10 mouse cellular contexts compared by ENCODE assay signal in the genomic region with DNA sequence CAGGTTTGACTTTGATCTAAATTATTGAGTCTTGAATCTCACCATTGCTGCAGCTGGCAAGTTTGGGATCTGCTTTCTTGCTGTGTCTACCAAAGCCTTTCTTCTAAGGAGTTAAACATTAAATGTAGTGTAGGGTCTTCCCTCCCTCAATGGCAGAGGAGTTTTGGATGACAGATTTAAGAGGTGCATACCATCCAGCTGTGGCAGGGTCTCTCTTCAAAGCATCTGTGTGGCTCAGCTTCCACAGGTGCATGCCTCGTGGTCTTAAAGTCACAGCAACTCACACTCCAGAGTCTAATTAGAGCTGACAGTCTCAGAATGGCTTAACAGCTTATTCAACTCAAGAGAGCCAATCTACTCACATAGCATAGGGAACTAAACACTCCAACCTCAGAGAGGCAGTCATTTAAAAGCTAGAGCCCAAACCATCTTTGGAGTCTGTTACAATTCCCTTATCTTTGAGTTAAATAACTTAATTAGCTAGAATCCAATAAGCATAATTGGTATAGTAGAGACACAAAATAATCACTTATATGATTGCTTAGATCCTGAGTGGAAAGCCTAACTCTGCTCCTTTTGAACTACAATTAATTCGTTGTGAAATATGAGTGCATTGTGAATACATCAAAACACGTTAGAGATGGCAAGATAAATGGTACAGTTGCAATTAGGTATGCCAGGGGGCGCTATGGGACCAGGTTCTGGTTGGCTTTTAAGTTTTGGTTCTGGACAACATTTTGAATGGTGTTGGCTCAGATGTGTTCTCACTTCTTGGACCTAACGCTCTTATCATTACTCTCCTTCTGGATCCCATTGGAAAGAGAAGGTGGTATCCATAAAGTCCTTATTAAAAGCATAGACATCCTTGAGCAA. TPM values are rescaled to one million over a fixed set of nuclear protein-coding genes. Genes with fewer than 3 reads are reported as not detected.
A peak's percentile ranks its signal among the peaks of the same experiment; 100 is the strongest.
DNase-seq lines count a peak whose midpoint lies in the region; ATAC-seq and TF ChIP-seq lines count a peak whose summit lies in the region.
"Had no signal": no experiment of that assay in that cellular context is flagged by ENCODE, and none has a peak within 500 bp of the region (broad histone marks: within the 10 kb centered on the region; RNA-seq: fewer than 3 reads in every experiment).

No protein-coding gene starts in this region.

- ATAC-seq in G1E (ENCODE audit: extremely low read depth, insufficient number of reproducible peaks, low FRiP score, poor library complexity, severe bottlenecking): no peak
- no peak for ATAC-seq in lung, postnatal 0 days
- no peak for ATAC-seq in forebrain, embryonic 15.5 days (replicated peaks)

- intact Hi-C loops in heart, postnatal 14 days (cut with DNase I): loop anchor here (5.0 kb wide), 1 partner anchor 252 kb away; no protein-coding TSS in a partner anchor

- H3K27me3 ChIP-seq in G1E (ENCODE audit: insufficient read depth, low read length): peaks cover 16% of the 10 kb centered on the region
- no peaks in the 10 kb centered on the region for H3K27me3 ChIP-seq in lung, postnatal 0 days (replicated peaks; ENCODE audit: insufficient read depth, low read length)
- H3K27me3 ChIP-seq in thymus, adult 2 months (ENCODE audit: control insufficient read depth, insufficient read depth, low read length): no peaks in the 10 kb centered on the region
- H3K27me3 ChIP-seq in forebrain, embryonic 15.5 days: no peaks in the 10 kb centered on the region
- H3K27me3 ChIP-seq: embryonic facial prominence, embryonic 15.5 days; limb, embryonic 15.5 days had no signal

- peak; percentile 79 for TF ChIP-seq CTCF in layer of hippocampus, adult 2 months (conservative IDR thresholded peaks at IDR 0.05)
- TF ChIP-seq CTCF in G1E (IDR thresholded peaks at IDR 0.05; ENCODE audit: low read depth, low read length): peak; percentile 33; the same call in 1 of the 2 replicates
- TF ChIP-seq CTCF in lung, postnatal 0 days (IDR thresholded peaks at IDR 0.05): peak; percentile 81
- TF ChIP-seq CTCF in thymus, adult 2 months (IDR thresholded peaks at IDR 0.05; ENCODE audit: borderline replicate concordance, control insufficient read depth, extremely low read depth, insufficient read depth, low read length, poor library complexity): no peak

- no peak for TF ChIP-seq POLR2A in thymus, adult 2 months (IDR thresholded peaks at IDR 0.05; ENCODE audit: control insufficient read depth, extremely low read depth, insufficient read depth, low read length, poor library complexity)

- no peak overlapping the region for H3K9ac ChIP-seq in lung, postnatal 0 days (replicated peaks; ENCODE audit: low read depth)
- no peak overlapping the region for H3K9ac ChIP-seq in forebrain, embryonic 15.5 days (replicated peaks)
- H3K9ac ChIP-seq: embryonic facial prominence, embryonic 15.5 days; limb, embryonic 15.5 days had no signal

- no peaks in the 10 kb centered on the region for H3K9me3 ChIP-seq in G1E (replicated peaks)
- H3K9me3 ChIP-seq in lung, postnatal 0 days (ENCODE audit: low read length): no peaks in the 10 kb centered on the region
- no peaks in the 10 kb centered on the region for H3K9me3 ChIP-seq in forebrain, embryonic 15.5 days
- H3K9me3 ChIP-seq: embryonic facial prominence, embryonic 15.5 days; limb, embryonic 15.5 days had no signal

- H3K4me3 ChIP-seq in layer of hippocampus, adult 2 months: no peak overlapping the region
- no peak overlapping the region for H3K4me3 ChIP-seq in G1E (ENCODE audit: low read depth, low read length)
- no peak overlapping the region for H3K4me3 ChIP-seq in lung, postnatal 0 days (ENCODE audit: low read depth, low read length)
- no peak overlapping the region for H3K4me3 ChIP-seq in thymus, adult 2 months (ENCODE audit: control insufficient read depth, insufficient read depth, low read length)
- no peak overlapping the region for H3K4me3 ChIP-seq in forebrain, embryonic 15.5 days
- H3K4me3 ChIP-seq: embryonic facial prominence, embryonic 15.5 days; limb, embryonic 15.5 days had no signal

- H3K4me2 ChIP-seq in lung, postnatal 0 days (replicated peaks; ENCODE audit: low read depth, low read length): no peak overlapping the region
- no peak overlapping the region for H3K4me2 ChIP-seq in forebrain, embryonic 15.5 days (replicated peaks)
- H3K4me2 ChIP-seq: embryonic facial prominence, embryonic 15.5 days; limb, embryonic 15.5 days had no signal

- no peaks in the 10 kb centered on the region for H3K36me3 ChIP-seq in G1E (replicated peaks)
- no peaks in the 10 kb centered on the region for H3K36me3 ChIP-seq in lung, postnatal 0 days (ENCODE audit: insufficient read depth, low read length)
- H3K36me3 ChIP-seq in thymus, adult 2 months (ENCODE audit: control insufficient read depth, insufficient read depth, low read length): no peaks in the 10 kb centered on the region
- H3K36me3 ChIP-seq in forebrain, embryonic 15.5 days: no peaks in the 10 kb centered on the region
- H3K36me3 ChIP-seq: embryonic facial prominence, embryonic 15.5 days; limb, embryonic 15.5 days had no signal

- no peak overlapping the region for H3K27ac ChIP-seq in layer of hippocampus, adult 2 months
- no peak overlapping the region for H3K27ac ChIP-seq in lung, postnatal 0 days (ENCODE audit: low read length)
- H3K27ac ChIP-seq in thymus, adult 2 months (ENCODE audit: control insufficient read depth, insufficient read depth, low read length): no peak overlapping the region
- no peak overlapping the region for H3K27ac ChIP-seq in forebrain, embryonic 15.5 days (replicated peaks)
- H3K27ac ChIP-seq: embryonic facial prominence, embryonic 15.5 days; limb, embryonic 15.5 days had no signal

- 38% methylated on average over 5 of the region's 5 CpGs for WGBS in lung, postnatal 0 days
- WGBS in thymus, adult 2 months: 15% methylated on average over 5 of the region's 5 CpGs
- 43% methylated on average over 5 of the region's 5 CpGs for WGBS in forebrain, embryonic 15.5 days

- TF ChIP-seq EP300 in lung, postnatal 0 days (IDR thresholded peaks at IDR 0.05): no peak

- no peaks in the 10 kb centered on the region for H3K4me1 ChIP-seq in G1E (ENCODE audit: insufficient read depth, low read depth, low read length)
- no peaks in the 10 kb centered on the region for H3K4me1 ChIP-seq in lung, postnatal 0 days (ENCODE audit: insufficient read depth, low read depth, low read length)
- H3K4me1 ChIP-seq in thymus, adult 2 months (replicated peaks; ENCODE audit: control insufficient read depth, insufficient read depth, low read length): no peaks in the 10 kb centered on the region
- peaks cover 8% of the 10 kb centered on the region for H3K4me1 ChIP-seq in forebrain, embryonic 15.5 days

- DNase-seq in layer of hippocampus, adult 2 months (ENCODE audit: low spot score in 2 of 2): peak; percentile 16 to 17
- no peak for DNase-seq in layer of hippocampus, postnatal 36 days
- peak; percentile 10 for DNase-seq in G1E (ENCODE audit: low spot score)
- peak; percentile 57 for DNase-seq in c-Kit-positive CD71-positive TER-119-positive erythroid progenitor cells, embryonic 14.5 days (ENCODE audit: low spot score)
- DNase-seq in heart, postnatal 14 days: peak; percentile 30 to 34
- peak; percentile 64 for DNase-seq in lung, postnatal 0 days (ENCODE audit: low spot score)
- DNase-seq in thymus, adult 2 months: peak; percentile 41

RNA-seq across cellular contexts. Expression of a gene that starts 57.5 kb away (rescaled TPM):
- 100 to 1,000 TPM; 106 to 117 TPM for total RNA-seq in layer of hippocampus, adult 2 months (2021)
- total RNA-seq in layer of hippocampus, postnatal 36 days (2021): 100 to 1,000 TPM; 105 to 107 TPM
- total RNA-seq in G1E (2014; fragmentation: Nextera tagmentation): 184 and 203 TPM in 2 replicates
- total RNA-seq in G1E (2017): 144 and 150 TPM in 2 replicates
- polyA plus RNA-seq in G1E (2012): 17.5 and 22.6 TPM in 2 replicates
- 10 to 100 TPM; 61.7 to 67.7 TPM for total RNA-seq in heart, postnatal 14 days (2021)
- 82.6 and 84.4 TPM in 2 replicates for polyA plus RNA-seq in lung, postnatal 0 days (2015; fragmentation: Nextera tagmentation; extraction: Ambion mirVana)
- polyA plus RNA-seq in thymus, adult 2 months (2012; rRNA removed): 20.7 and 23.4 TPM in 2 replicates
- 180 and 183 TPM in 2 replicates for polyA plus RNA-seq in forebrain, embryonic 15.5 days (2015; fragmentation: Nextera tagmentation; extraction: Ambion mirVana)

Comparison
In these comparisons a context has a peak if more than half of its experiments do, and no peak if none do; other contexts are left out.
1. DNase-seq: peak in layer of hippocampus, adult 2 months (2 of 2), G1E (single experiment), c-Kit-positive CD71-positive TER-119-positive erythroid progenitor cells, embryonic 14.5 days (single experiment), heart, postnatal 14 days (2 of 2), lung, postnatal 0 days (single experiment) and thymus, adult 2 months (single experiment); none in layer of hippocampus, postnatal 36 days (0 of 2).